Mouse (Mus musculus) lung, postnatal 0 days (tissue): Measurements from ENCODE around the gene Ankrd55. TPM values are rescaled to one million over a fixed set of nuclear protein-coding genes. Genes with fewer than 3 reads are reported as not detected.

Experiments used
- ATAC-seq: fragments of 200-750 bp; cut with Nextera tagmentation; 2 replicates; pipeline ENCODE4 v1.8.0; 2017; ENCODE audit warnings: moderate library complexity
- DNase-seq: peaks from one replicate; pipeline ENCODE4 v3.0.0-alpha.2; 2016; ENCODE audit warnings: low spot score
- H3K27ac ChIP-seq: fragments of 300-500 bp; sonication (generic); 2 replicates; pipeline ENCODE4 v1.5.1; 2014; ENCODE audit warnings: antibody characterized with exemption, mild to moderate bottlenecking, low read length, mixed read lengths
- H3K27me3 ChIP-seq: fragments of 300-500 bp; sonication (generic); replicated peaks from 2 replicates; pipeline ENCODE4 v1.6.1; 2014; ENCODE audit warnings: low read length, mixed read lengths; ENCODE audit not compliant: insufficient read depth
- H3K36me3 ChIP-seq: fragments of 300-500 bp; sonication (generic); 2 replicates; pipeline ENCODE4 v1.6.1; 2014; ENCODE audit warnings: low read length, mixed read lengths; ENCODE audit not compliant: insufficient read depth
- H3K4me1 ChIP-seq: fragments of 300-500 bp; sonication (generic); 2 replicates; pipeline ENCODE4 v1.6.1; 2014; ENCODE audit warnings: antibody characterized with exemption, low read depth, low read length, mixed read lengths; ENCODE audit not compliant: insufficient read depth
- H3K4me2 ChIP-seq: fragments of 300-500 bp; sonication (generic); replicated peaks from 2 replicates; pipeline ENCODE4 v1.6.1; 2014; ENCODE audit warnings: low read depth, mild to moderate bottlenecking, low read length, moderate library complexity, mixed read lengths
- H3K4me3 ChIP-seq: fragments of 300-500 bp; sonication (generic); 2 replicates; pipeline ENCODE4 v1.5.1; 2014; ENCODE audit warnings: low read depth, low read length
- H3K9ac ChIP-seq: fragments of 300-500 bp; sonication (generic); replicated peaks from 2 replicates; pipeline ENCODE4 v1.6.1; 2014; ENCODE audit warnings: low read depth, mild to moderate bottlenecking
- H3K9me3 ChIP-seq: fragments of 300-500 bp; sonication (generic); 2 replicates; pipeline ENCODE4 v1.6.1; 2016; ENCODE audit warnings: low read length, mixed read lengths
- CTCF ChIP-seq: IDR thresholded peaks from 2 replicates; pipeline ENCODE4 v1.5.1; 2016; ENCODE audit warnings: antibody characterized with exemption, mild to moderate bottlenecking
- EP300 ChIP-seq: IDR thresholded peaks from 2 replicates; pipeline ENCODE4 v1.6.1; 2016; ENCODE audit warnings: antibody characterized with exemption, mild to moderate bottlenecking, control low read depth
- WGBS: fragments of 180-500 bp; shearing (Covaris S2); extraction: QIAGEN DNeasy Blood & Tissue Kit; methylation state at CpG from one replicate; pipeline ENCODE4 v1.1.7; 2014; 5-methylcytosine and 5-hydroxymethylcytosine counted together
- polyA plus RNA-seq: library from polyadenylated mRNA; unstranded; fragments of >200 nt; fragmentation: Nextera tagmentation; extraction: Ambion mirVana; gene quantifications from 2 replicates; pipeline ENCODE4 v1.2.1, GENCODE M21; 2015

Gene Ankrd55
- polyA plus RNA-seq, 1 experiment from 2014 or later = 0.23 TPM

DNA sequence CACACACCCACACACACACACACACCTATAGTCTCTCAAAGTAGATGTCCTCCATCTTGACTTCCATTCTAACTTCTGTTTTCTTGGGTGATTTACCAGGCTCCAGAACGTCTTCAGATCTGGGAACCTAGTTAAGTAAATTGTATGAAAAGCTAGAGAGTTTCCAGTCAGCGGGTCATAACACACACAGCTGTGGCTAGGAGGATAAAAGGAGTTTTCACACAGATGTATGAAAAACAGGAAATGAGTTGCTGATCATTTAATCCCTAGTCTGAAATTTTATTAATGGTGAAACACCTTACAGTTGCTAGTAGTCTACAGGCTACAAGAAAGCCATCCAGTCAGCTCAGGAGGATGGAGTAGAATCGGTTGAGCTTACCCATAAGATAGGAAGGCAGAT, 99.9 kb downstream of the Ankrd55 start:
- no peaks in the 10 kb centered on the region for H3K9me3 ChIP-seq
- H3K27me3 ChIP-seq = no peaks in the 10 kb centered on the region
- WGBS = 81% methylated on average over 3 of the region's 3 CpGs
- H3K9ac ChIP-seq = no peak overlapping the region
- no peak for ATAC-seq
- no peak overlapping the region for H3K4me3 ChIP-seq
- H3K4me2 ChIP-seq = no peak overlapping the region
- DNase-seq = no peak
- no peak overlapping the region for H3K27ac ChIP-seq
- no peaks in the 10 kb centered on the region; the same call in 1 of the 2 replicates for H3K4me1 ChIP-seq
- no peaks in the 10 kb centered on the region for H3K36me3 ChIP-seq
- TF ChIP-seq EP300 = no peak
- no peak for TF ChIP-seq CTCF

DNA sequence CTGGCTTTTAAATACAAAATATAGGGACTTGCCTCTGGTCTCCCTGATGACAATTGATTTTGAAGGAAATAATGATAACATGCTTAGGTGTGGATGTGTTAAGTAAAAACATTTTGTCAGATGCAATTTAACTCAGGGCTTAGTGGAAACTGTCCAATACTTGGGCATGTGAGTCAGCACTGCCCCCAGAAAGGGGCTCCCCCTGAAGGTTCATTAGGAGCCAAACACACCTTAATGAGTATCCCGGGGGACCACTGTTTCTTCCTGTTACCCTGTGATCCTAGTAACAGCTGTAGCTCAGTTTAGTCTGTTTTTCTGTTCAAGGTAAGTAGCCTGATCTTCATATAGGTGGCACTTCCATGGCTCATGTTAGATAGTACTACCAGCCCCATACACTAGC, 102.0 kb downstream of the Ankrd55 start:
- ATAC-seq (no peak), DNase-seq (no peak)
- H3K27ac ChIP-seq = no peak overlapping the region
- no peaks in the 10 kb centered on the region for H3K27me3 ChIP-seq
- no peak overlapping the region for H3K9ac ChIP-seq
- no peaks in the 10 kb centered on the region for H3K9me3 ChIP-seq
- WGBS = 84% methylated on average over 1 of the region's 1 CpGs
- no peaks in the 10 kb centered on the region for H3K36me3 ChIP-seq
- no peak overlapping the region for H3K4me3 ChIP-seq
- H3K4me1 ChIP-seq = no peaks in the 10 kb centered on the region
- no peak for TF ChIP-seq CTCF
- no peak for TF ChIP-seq EP300
- H3K4me2 ChIP-seq = no peak overlapping the region

DNA sequence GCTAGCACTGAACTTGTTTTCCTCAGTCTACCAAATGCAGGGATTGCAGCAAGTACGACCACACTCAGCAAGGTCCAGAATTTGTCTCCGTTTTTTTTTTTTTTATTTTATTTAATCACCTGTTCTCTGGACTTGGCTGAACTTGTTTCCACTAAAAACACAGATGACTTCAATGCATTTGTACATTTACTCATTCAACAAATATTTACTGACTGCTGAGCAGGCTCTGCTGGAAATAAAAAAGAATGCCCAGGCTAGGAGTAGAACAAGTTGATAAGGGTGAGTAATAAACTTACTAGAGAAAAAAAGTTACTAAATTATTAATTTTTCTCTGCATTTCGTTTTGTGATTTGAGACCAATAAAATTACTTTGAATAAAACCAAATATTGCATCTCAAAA, 103.1 kb downstream of the Ankrd55 start:
- Histone ChIP-seq H3K4me1 (no peaks in the 10 kb centered on the region), H3K27me3 (no peaks in the 10 kb centered on the region), H3K4me3 (no peak overlapping the region), H3K36me3 (no peaks in the 10 kb centered on the region), H3K9ac (no peak overlapping the region), H3K4me2 (no peak overlapping the region), H3K9me3 (no peaks in the 10 kb centered on the region), H3K27ac (no peak overlapping the region)
- DNase-seq = peak; percentile 48
- 53% methylated on average over 3 of the region's 3 CpGs for WGBS
- ATAC-seq = no peak
- peak; percentile 36; the same call in 1 of the 2 replicates for TF ChIP-seq EP300
- no peak for TF ChIP-seq CTCF

DNA sequence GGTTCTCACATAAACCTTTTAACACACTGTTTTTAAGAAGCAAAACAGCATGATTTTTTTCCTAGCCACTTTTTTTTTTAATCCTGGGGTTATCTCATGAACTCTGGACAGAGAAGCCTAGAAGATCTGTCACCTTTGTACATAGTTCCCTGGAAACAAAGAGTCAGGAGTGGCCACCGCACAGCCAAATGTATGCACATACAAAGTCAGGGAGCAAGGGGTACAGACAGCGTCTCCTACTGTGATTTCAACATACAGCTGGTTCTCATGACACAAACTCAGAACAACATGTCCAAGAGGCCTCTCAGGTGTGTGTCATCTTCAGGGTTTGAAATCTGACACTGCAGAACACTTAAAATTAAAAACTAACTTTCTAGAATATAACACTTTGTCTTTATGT, 105.1 kb downstream of the Ankrd55 start:
- Histone ChIP-seq H3K36me3 (no peaks in the 10 kb centered on the region), H3K27ac (no peak overlapping the region), H3K9ac (no peak overlapping the region), H3K9me3 (no peaks in the 10 kb centered on the region), H3K4me1 (no peaks in the 10 kb centered on the region), H3K27me3 (no peaks in the 10 kb centered on the region), H3K4me3 (no peak overlapping the region), H3K4me2 (no peak overlapping the region)
- WGBS = 81% methylated on average over 2 of the region's 2 CpGs
- no peak for ATAC-seq
- DNase-seq = no peak
- TF ChIP-seq CTCF (no peak), EP300 (no peak)

DNA sequence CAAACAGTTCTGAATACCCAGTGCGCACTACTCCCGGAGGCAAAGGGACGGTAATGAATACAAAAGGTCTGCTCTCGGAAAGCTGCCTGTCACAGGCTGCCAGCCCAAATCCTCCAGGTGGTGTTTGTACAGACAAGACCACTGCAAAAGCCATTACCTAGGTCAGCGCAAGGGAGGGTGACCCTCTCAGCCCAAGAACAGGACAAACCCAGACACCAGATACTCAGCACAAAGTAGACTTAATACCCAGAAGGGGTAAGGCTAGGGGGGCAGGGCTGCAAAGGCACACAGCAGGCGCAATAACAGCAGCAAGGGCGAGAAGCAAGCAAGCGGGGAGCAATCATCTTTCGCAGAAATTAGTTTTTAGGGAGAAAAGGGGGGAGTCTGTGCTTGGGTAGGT, 106.0 kb downstream of the Ankrd55 start:
- Histone ChIP-seq H3K4me3 (no peak overlapping the region), H3K4me1 (no peaks in the 10 kb centered on the region), H3K9ac (no peak overlapping the region), H3K36me3 (no peaks in the 10 kb centered on the region), H3K27ac (no peak overlapping the region), H3K9me3 (no peaks in the 10 kb centered on the region), H3K4me2 (no peak overlapping the region), H3K27me3 (no peaks in the 10 kb centered on the region)
- ATAC-seq (no peak), DNase-seq (no peak)
- no peak for TF ChIP-seq CTCF
- no peak for TF ChIP-seq EP300
- WGBS = 75% methylated on average over 9 of the region's 9 CpGs

DNA sequence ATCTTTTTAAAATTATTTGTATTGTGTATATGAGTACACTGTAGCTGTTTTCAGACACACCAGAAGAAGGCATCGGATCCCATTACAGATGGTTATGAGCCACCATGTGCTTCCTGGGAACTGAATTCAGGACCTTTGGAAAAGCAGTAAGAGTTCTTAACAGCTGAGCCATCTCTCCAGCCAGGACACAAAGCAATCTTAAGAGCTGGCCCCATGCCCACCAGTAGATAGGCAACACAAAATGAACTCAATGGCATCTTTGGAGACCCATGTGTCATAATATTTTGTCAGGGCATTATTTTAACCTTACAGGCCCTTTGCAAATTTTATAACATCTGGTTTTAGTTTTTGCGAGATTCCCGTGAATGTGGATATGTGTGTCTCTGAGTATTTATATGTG, 116.5 kb downstream of the Ankrd55 start:
- Histone ChIP-seq H3K27me3 (no peaks in the 10 kb centered on the region), H3K36me3 (no peaks in the 10 kb centered on the region), H3K9me3 (no peaks in the 10 kb centered on the region), H3K4me3 (no peak overlapping the region), H3K27ac (no peak overlapping the region), H3K9ac (no peak overlapping the region), H3K4me2 (no peak overlapping the region), H3K4me1 (no peaks in the 10 kb centered on the region)
- 56% methylated on average over 3 of the region's 3 CpGs for whole genome bisulfite sequencing
- ATAC-seq (no peak), DNase-seq (peak; percentile 12)
- no peak for TF ChIP-seq CTCF
- no peak for TF ChIP-seq EP300

DNA sequence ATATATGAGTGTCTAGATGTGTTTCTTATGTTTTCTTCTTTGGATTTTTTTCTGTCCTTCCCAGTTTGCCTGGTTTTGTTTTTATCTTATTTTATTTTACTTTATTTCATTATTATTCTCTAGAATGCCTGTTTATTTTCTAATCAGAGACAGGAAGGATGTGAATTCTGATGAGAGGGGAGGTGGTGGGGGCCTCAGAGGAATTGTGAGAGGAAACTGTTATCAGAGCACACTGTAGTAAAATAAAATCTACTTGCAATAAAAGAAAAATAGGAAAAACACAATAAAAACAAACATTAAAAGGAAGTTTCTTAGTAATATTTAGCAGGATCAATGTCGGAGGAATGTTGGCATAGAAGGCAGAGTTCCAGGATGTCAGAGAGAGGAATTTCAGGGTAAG, 116.9 kb downstream of the Ankrd55 start:
- no peak overlapping the region for H3K4me3 ChIP-seq
- no peaks in the 10 kb centered on the region for H3K4me1 ChIP-seq
- TF ChIP-seq CTCF = no peak
- H3K36me3 ChIP-seq = no peaks in the 10 kb centered on the region
- ATAC-seq (no peak), DNase-seq (no peak)
- no peak overlapping the region for H3K4me2 ChIP-seq
- H3K27ac ChIP-seq = no peak overlapping the region
- no peak overlapping the region for H3K9ac ChIP-seq
- H3K9me3 ChIP-seq = no peaks in the 10 kb centered on the region
- 31% methylated on average over 1 of the region's 1 CpGs for WGBS
- H3K27me3 ChIP-seq = no peaks in the 10 kb centered on the region
